Mouse (Mus musculus) liver, adult 2 months (tissue): ENCODE data around the gene Armc7.

ENCODE experiments used
- CTCF ChIP-seq: fragments of 200-500 bp; IDR thresholded peaks from 2 replicates; pipeline ENCODE4 v1.5.1; 2011; ENCODE audit warnings: low read depth, low read length, control low read depth
- POLR2A ChIP-seq: fragments of 200-500 bp; IDR thresholded peaks from 2 replicates; pipeline ENCODE4 v1.6.1; 2011; ENCODE audit warnings: low read length, control low read depth; ENCODE audit not compliant: insufficient read depth; ENCODE audit errors: extremely low read depth

DNA sequence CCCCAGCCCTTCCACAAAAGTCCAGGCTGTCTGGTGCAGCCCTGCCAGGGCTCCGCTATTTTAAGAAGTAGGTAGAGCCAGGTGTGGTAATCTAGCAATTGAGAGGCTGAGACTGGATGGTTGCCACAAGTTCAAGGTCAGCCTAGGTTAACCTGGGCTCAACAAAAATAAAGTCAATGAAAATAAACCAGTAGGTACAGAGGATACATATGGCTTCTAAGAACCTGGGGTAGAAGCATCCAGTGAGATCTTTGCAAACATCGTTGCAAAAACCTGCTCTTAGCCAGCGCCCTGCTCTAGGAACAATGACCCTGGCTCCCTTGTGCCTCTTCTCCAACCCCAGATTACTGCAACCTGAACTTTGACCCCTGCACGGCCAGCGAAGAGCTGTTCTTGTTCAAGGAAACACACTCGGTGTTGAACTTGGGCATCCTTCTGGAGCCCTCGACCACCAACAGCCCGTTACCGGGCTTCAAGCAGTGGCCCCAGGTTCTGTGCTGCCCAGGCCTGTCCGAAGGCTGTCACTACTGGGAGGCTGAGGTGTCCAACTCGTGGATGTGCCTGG is 28.1 kb upstream of the Armc7 start:
- no peak for TF ChIP-seq CTCF
- TF ChIP-seq POLR2A = no peak
